Mouse (Mus musculus): ENCODE data around the gene Irx3.

Irx3 gene

GRCm38 (mm10) chr8:91801839-91802238 is at the start of gene Irx3:
TSS of gene Irx3 (minus strand) at chr8:91802067.
- DNase-seq (ENCODE audit: low read depth, low spot score), result no peak

- no peak for DNase-seq (ENCODE audit: low read depth, low spot score)
Observed at GRCm38 (mm10) chr8:91851359-91851758, 49.5 kb upstream of the Irx3 start.

GRCm38 (mm10) chr8:91849984-91850383 is 48.1 kb upstream of the Irx3 start:
- DNase-seq (ENCODE audit: low read depth, low spot score), result no peak

GRCm38 (mm10) chr8:91849529-91849928 is 47.7 kb upstream of the Irx3 start:
- DNase-seq (ENCODE audit: low read depth, low spot score), result no peak

GRCm38 (mm10) chr8:91845641-91846040 is 43.8 kb upstream of the Irx3 start:
- DNase-seq (ENCODE audit: low read depth, low spot score), result no peak

- DNase-seq (ENCODE audit: low read depth, low spot score), result no peak
Observed at GRCm38 (mm10) chr8:91837131-91837530, 35.3 kb upstream of the Irx3 start.

GRCm38 (mm10) chr8:91836685-91837084 is 34.8 kb upstream of the Irx3 start:
- no peak for DNase-seq (ENCODE audit: low read depth, low spot score)

- DNase-seq (ENCODE audit: low read depth, low spot score), result no peak
Observed at GRCm38 (mm10) chr8:91827661-91828060, 25.8 kb upstream of the Irx3 start.

- DNase-seq (ENCODE audit: low read depth, low spot score), result no peak
Observed at GRCm38 (mm10) chr8:91827192-91827591, 25.3 kb upstream of the Irx3 start.

- DNase-seq (ENCODE audit: low read depth, low spot score), result no peak
Observed at GRCm38 (mm10) chr8:91823357-91823756, 21.5 kb upstream of the Irx3 start.

- DNase-seq (ENCODE audit: low read depth, low spot score), result no peak
Observed at GRCm38 (mm10) chr8:91822746-91823145, 20.9 kb upstream of the Irx3 start.

GRCm38 (mm10) chr8:91821976-91822375 is 20.1 kb upstream of the Irx3 start:
- DNase-seq (ENCODE audit: low read depth, low spot score), result no peak

- DNase-seq (ENCODE audit: low read depth, low spot score), result no peak
Observed at GRCm38 (mm10) chr8:91819778-91820177, 17.9 kb upstream of the Irx3 start.

GRCm38 (mm10) chr8:91818784-91819183 is 16.9 kb upstream of the Irx3 start:
- DNase-seq (ENCODE audit: low read depth, low spot score), result no peak

GRCm38 (mm10) chr8:91814106-91814505 is 12.2 kb upstream of the Irx3 start:
- DNase-seq (ENCODE audit: low read depth, low spot score), result no peak

GRCm38 (mm10) chr8:91806720-91807241 is 4.9 kb upstream of the Irx3 start:
- no peak for DNase-seq (ENCODE audit: low read depth, low spot score)

- DNase-seq (ENCODE audit: low read depth, low spot score), result no peak
Observed at GRCm38 (mm10) chr8:91806084-91806719, 4.3 kb upstream of the Irx3 start.

- DNase-seq (ENCODE audit: low read depth, low spot score), result no peak
Observed at GRCm38 (mm10) chr8:91805254-91805671, 3.4 kb upstream of the Irx3 start.

GRCm38 (mm10) chr8:91804403-91805253 is 2.8 kb upstream of the Irx3 start:
- no peak for DNase-seq (ENCODE audit: low read depth, low spot score)

- no peak for DNase-seq (ENCODE audit: low read depth, low spot score)
Observed at GRCm38 (mm10) chr8:91803515-91804402, 1.9 kb upstream of the Irx3 start.

- DNase-seq (ENCODE audit: low read depth, low spot score), result no peak
Observed at GRCm38 (mm10) chr8:91802401-91803322, 795 bp upstream of the Irx3 start.
